Mouse (Mus musculus): ENCODE results near the gene Bcl2l13.
"Not testable (repeated sequence)": the region's sequence is repeated elsewhere in the genome, so short reads cannot be mapped to it uniquely, and the experiment has no call there.

GRCm38 (mm10) chr6:120811999-120812398, 24.0 kb upstream of the Bcl2l13 start:
- TF ChIP-seq POLR2A, CTCF (IDR thresholded peaks at IDR 0.05; ENCODE audit: insufficient read depth, low read depth, low read length): not testable (repeated sequence)

All from olfactory bulb, adult 2 months (tissue).